Mouse (Mus musculus) liver, postnatal 0 days (tissue): ENCODE results near the gene Vmn2r59.

ENCODE experiments used
- CTCF ChIP-seq: sonication (generic); IDR thresholded peaks from 2 replicates; pipeline ENCODE4 v1.5.1; 2016; ENCODE audit warnings: antibody characterized with exemption, low read depth
- EP300 ChIP-seq: IDR thresholded peaks from 2 replicates; pipeline ENCODE4 v1.6.1; 2016; ENCODE audit warnings: antibody characterized with exemption, low read depth, mild to moderate bottlenecking

DNA sequence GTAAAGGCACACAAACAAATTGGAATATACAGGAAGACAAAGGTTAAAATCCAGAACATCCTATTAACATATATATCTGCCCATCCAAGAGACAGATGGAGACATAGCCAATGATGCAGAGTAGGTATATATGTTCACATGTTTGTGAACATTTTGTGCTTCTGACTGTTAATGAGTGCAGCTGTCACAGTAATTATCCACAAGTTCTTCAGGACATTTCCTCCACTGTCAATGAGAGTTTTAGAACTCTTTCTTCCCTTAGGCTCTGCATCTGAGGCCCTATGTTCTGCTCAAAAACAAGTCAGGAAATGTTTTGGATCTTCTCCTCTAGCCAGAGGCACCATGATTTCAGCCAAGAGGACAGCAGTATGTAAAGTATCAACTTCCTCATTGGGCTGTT is at the start of gene Vmn2r59:
- TF ChIP-seq CTCF (no peak), EP300 (no peak)
